Mouse (Mus musculus) adrenal gland, postnatal 4 days (tissue): ENCODE data around the gene Serpina3j. TPM values are rescaled to one million over a fixed set of nuclear protein-coding genes. Genes with fewer than 3 reads are reported as not detected.
A peak's percentile ranks its signal among the peaks of the same experiment; 100 is the strongest.
"Not testable (repeated sequence)": the region's sequence is repeated elsewhere in the genome, so short reads cannot be mapped to it uniquely, and the experiment has no call there.

ENCODE experiments used
- DNase-seq, 2 experiments: peaks; one replicate each; pipeline ENCODE4 v3.0.0; 2021 to 2022; ENCODE audit warnings: low spot score in 2 of 2, mixed read lengths in 2 of 2
- long read RNA-seq, 2 experiments: library from polyadenylated mRNA; stranded (forward); transcript quantifications; one replicate each; pipeline ENCODE4 v2.0.0; 2021
- total RNA-seq, 2 experiments: library from RNA; stranded (reverse); gene quantifications; 2 replicates each; pipeline ENCODE4 v1.2.3; 2021

Serpina3j gene
- not detected for total RNA-seq
- long read RNA-seq, experiment 1: 0 reads
- long read RNA-seq, experiment 2: 0 reads

GRCm38 (mm10) chr12:104314253-104314652, at the start of gene Serpina3j:
TSS of gene Serpina3j (plus strand) at chr12:104314553.
- DNase-seq: no peak

- DNase-seq: no peak
Measured at GRCm38 (mm10) chr12:104266374-104266773, 48.0 kb upstream of the Serpina3j start.

- DNase-seq: no peak
Measured at GRCm38 (mm10) chr12:104278216-104279055, 35.9 kb upstream of the Serpina3j start.

- no peak for DNase-seq
Measured at GRCm38 (mm10) chr12:104279056-104279435, 35.3 kb upstream of the Serpina3j start.

GRCm38 (mm10) chr12:104283380-104283779, 31.0 kb upstream of the Serpina3j start:
- no peak for DNase-seq

GRCm38 (mm10) chr12:104288336-104288735, 26.0 kb upstream of the Serpina3j start:
- no peak for DNase-seq

- DNase-seq: no peak
Measured at GRCm38 (mm10) chr12:104289872-104290271, 24.5 kb upstream of the Serpina3j start.

GRCm38 (mm10) chr12:104293963-104294362, 20.4 kb upstream of the Serpina3j start:
- no peak for DNase-seq

GRCm38 (mm10) chr12:104298049-104298448, 16.3 kb upstream of the Serpina3j start:
- DNase-seq: no peak

- DNase-seq: no peak
Measured at GRCm38 (mm10) chr12:104305991-104306390, 8.4 kb upstream of the Serpina3j start.

GRCm38 (mm10) chr12:104322454-104322853, 8.1 kb downstream of the Serpina3j start:
- no peak for DNase-seq

GRCm38 (mm10) chr12:104331701-104332100, 17.3 kb downstream of the Serpina3j start:
- DNase-seq: no peak

GRCm38 (mm10) chr12:104336873-104337272, 22.5 kb downstream of the Serpina3j start:
- DNase-seq: not testable (repeated sequence)

- not testable (repeated sequence) for DNase-seq
Measured at GRCm38 (mm10) chr12:104338226-104338625, 23.9 kb downstream of the Serpina3j start, which contains the start of the genes Serpina3k and Serpina3m. TSS of gene Serpina3k (plus strand) at chr12:104338486. TSS of gene Serpina3m (plus strand) at chr12:104338486.

- DNase-seq: no peak
Measured at GRCm38 (mm10) chr12:104338705-104339104, 24.4 kb downstream of the Serpina3j start.

GRCm38 (mm10) chr12:104342489-104342888, 28.1 kb downstream of the Serpina3j start:
- DNase-seq: not testable (repeated sequence)

GRCm38 (mm10) chr12:104345181-104345580, 30.8 kb downstream of the Serpina3j start:
- no peak for DNase-seq

GRCm38 (mm10) chr12:104345707-104346106, 31.4 kb downstream of the Serpina3j start:
- no peak for DNase-seq

- DNase-seq: no peak
Measured at GRCm38 (mm10) chr12:104347091-104347490, 32.7 kb downstream of the Serpina3j start.

GRCm38 (mm10) chr12:104351812-104352211, 37.5 kb downstream of the Serpina3j start:
- DNase-seq: peak in 1 of 2 experiments; percentile 11

- no peak for DNase-seq
Measured at GRCm38 (mm10) chr12:104356006-104356405, 41.7 kb downstream of the Serpina3j start.

GRCm38 (mm10) chr12:104369986-104370385, 55.6 kb downstream of the Serpina3j start:
- no peak for DNase-seq
